Mouse (Mus musculus): ENCODE results near the gene Fhl3. TPM values are rescaled to one million over a fixed set of nuclear protein-coding genes. Genes with fewer than 3 reads are reported as not detected.

Gene Fhl3
- total and polyA plus RNA-seq, 2 experiments from 2014 or later = 6.5 to 7.1 TPM

DNA sequence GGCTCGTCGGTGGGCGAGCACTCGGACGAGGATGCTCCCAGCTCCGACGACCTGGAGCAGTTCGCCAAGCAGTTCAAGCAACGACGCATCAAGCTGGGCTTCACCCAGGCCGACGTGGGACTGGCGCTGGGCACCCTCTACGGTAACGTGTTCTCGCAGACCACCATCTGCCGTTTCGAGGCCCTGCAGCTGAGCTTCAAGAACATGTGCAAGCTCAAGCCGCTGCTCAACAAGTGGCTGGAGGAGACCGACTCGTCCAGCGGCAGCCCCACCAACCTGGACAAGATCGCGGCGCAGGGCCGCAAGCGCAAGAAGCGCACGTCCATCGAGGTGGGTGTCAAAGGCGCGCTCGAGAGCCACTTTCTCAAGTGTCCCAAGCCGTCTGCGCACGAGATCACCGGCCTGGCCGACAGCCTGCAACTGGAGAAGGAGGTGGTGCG lies 42.1 kb upstream of the Fhl3 start:
- H3K4me2 ChIP-seq (ENCODE audit: low read depth, low read length) = peak overlapping the region; percentile 99
- TF ChIP-seq EP300 (IDR thresholded peaks at IDR 0.05; ENCODE audit: low read depth) = no peak
- no peak for TF ChIP-seq CTCF (IDR thresholded peaks at IDR 0.05; ENCODE audit: low read depth)
- under 1% methylated on average over 38 of the region's 39 CpGs for WGBS
- H3K9ac ChIP-seq (replicated peaks; ENCODE audit: low read depth, low read length) = no peak overlapping the region
- no peaks in the 10 kb centered on the region for H3K36me3 ChIP-seq (replicated peaks; ENCODE audit: control insufficient read depth, insufficient read depth, low read length)
- H3K9me3 ChIP-seq (replicated peaks; ENCODE audit: control insufficient read depth, low read length) = no peaks in the 10 kb centered on the region
- H3K27me3 ChIP-seq (ENCODE audit: control insufficient read depth, insufficient read depth, low read length) = peaks cover 95% of the 10 kb centered on the region
- ATAC-seq (ENCODE audit: insufficient read depth, low read depth) (no peak), DNase-seq (ENCODE audit: low spot score) (no peak)
- no peaks in the 10 kb centered on the region for H3K4me1 ChIP-seq (ENCODE audit: control insufficient read depth, insufficient read depth)
- H3K4me3 ChIP-seq (ENCODE audit: low read depth, low read length) = peak overlapping the region; percentile 67
- no peak overlapping the region for H3K27ac ChIP-seq (ENCODE audit: low read depth)

DNA sequence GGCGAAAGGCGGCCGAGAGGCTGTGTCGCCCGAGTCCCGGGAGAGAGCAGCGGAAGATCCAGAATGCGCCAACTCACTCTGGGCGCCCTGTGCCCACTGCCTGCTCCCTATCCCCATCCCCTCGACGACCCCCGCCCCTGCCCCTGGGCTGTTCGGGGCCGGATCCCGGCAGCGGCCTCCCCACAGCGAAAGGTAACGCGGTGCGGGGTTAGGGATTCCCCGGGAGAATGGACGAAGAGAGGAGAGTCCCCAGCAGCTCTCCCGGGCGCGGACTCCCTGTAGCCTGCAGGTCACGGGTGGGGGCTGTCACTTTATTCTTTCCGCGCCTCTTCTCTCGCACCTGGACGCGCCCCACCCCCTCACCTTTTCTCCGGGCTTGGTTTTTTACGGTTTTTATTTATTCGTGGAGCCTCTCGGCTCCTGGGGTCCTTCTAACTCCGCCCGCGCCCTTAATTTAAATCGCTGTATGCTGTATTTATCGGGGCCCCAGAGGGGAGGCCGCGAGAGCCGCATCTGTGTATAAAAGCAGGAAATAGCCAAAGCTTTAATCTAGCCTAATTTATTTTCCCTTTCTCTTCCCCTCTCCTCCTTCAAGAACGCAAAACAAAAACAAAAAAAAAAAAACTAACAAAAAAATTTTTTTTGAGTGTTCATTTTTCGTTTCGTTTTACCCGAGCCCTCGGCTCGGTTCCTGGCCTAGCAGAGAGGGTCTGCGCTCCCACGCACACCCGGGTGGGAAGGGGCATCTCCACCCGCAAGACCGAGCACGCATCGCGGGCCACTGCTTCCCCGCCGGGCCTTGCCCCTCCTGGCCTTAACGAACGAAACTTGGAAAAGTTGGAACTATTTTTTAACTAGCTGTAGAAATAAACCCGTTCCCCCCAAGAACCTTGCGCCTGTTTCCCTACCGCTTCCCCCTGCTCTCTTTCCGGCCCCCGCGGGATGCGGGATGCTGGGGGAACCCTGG lies 41.0 kb upstream of the Fhl3 start:
- H3K9me3 ChIP-seq (replicated peaks; ENCODE audit: control insufficient read depth, low read length) = no peaks in the 10 kb centered on the region
- no peak for TF ChIP-seq EP300 (IDR thresholded peaks at IDR 0.05; ENCODE audit: low read depth)
- no peaks in the 10 kb centered on the region for H3K4me1 ChIP-seq (ENCODE audit: control insufficient read depth, insufficient read depth)
- H3K9ac ChIP-seq (replicated peaks; ENCODE audit: low read depth, low read length) = no peak overlapping the region
- peak overlapping the region; percentile 67 for H3K4me3 ChIP-seq (ENCODE audit: low read depth, low read length)
- H3K27ac ChIP-seq (ENCODE audit: low read depth) = no peak overlapping the region
- H3K4me2 ChIP-seq (ENCODE audit: low read depth, low read length) = peak overlapping the region; percentile 49
- 3% methylated on average over 67 of the region's 68 CpGs for WGBS
- no peak for DNase-seq (ENCODE audit: low spot score)
- H3K36me3 ChIP-seq (replicated peaks; ENCODE audit: control insufficient read depth, insufficient read depth, low read length) = no peaks in the 10 kb centered on the region
- H3K27me3 ChIP-seq (ENCODE audit: control insufficient read depth, insufficient read depth, low read length) = peaks cover 98% of the 10 kb centered on the region
- ATAC-seq (ENCODE audit: insufficient read depth, low read depth) = no peak

DNA sequence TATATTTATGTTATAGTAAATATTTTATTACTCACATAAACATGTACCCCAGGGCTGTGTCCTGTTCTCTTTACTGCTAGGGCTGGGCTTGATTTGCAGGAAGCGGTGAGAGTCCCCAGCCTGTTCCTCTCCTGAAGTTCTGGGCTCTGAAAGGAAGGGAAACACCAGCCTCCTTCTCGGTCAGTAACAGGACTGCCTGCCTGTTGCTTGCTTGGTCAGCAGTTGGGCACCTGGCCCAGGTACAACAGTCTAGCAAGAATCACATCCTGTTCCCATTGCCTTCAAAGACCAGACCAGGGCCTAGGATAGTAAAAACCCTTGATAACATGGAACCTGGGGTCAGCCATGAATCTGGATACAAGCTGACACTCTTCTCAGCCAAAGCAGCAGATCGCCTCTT lies 39.9 kb upstream of the Fhl3 start:
- Histone ChIP-seq H3K4me1 (ENCODE audit: control insufficient read depth, insufficient read depth) (no peaks in the 10 kb centered on the region), H3K4me3 (ENCODE audit: low read depth, low read length) (no peak overlapping the region), H3K4me2 (ENCODE audit: low read depth, low read length) (no peak overlapping the region), H3K36me3 (replicated peaks; ENCODE audit: control insufficient read depth, insufficient read depth, low read length) (no peaks in the 10 kb centered on the region), H3K27me3 (ENCODE audit: control insufficient read depth, insufficient read depth, low read length) (peaks cover 96% of the 10 kb centered on the region), H3K9ac (replicated peaks; ENCODE audit: low read depth, low read length) (no peak overlapping the region), H3K9me3 (replicated peaks; ENCODE audit: control insufficient read depth, low read length) (no peaks in the 10 kb centered on the region), H3K27ac (ENCODE audit: low read depth) (no peak overlapping the region)
- no peak for ATAC-seq (ENCODE audit: insufficient read depth, low read depth)
- DNase-seq (ENCODE audit: low spot score) = no peak
- TF ChIP-seq CTCF (IDR thresholded peaks at IDR 0.05; ENCODE audit: low read depth) = no peak
- no peak for TF ChIP-seq EP300 (IDR thresholded peaks at IDR 0.05; ENCODE audit: low read depth)
- 57% methylated on average over 3 of the region's 3 CpGs for WGBS

DNA sequence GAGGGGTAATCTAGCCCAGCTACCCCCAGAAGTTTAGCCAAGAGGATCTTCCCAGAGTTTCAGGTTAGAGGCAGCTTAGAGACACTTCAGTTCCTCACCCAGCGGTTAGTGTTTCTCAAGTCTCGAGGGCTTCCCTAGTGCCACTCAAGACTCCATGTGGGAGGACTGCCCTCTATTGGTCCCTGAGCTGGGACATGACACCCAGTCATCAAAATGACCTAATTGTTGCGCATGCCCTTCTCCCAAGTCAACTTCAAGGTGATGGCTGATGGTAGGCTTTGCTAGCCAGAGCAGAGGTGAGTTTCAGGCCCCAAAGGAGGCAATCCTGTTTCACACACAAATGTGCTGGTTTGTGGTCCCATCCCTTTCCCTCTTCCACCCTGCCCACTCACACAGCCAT lies 37.5 kb upstream of the Fhl3 start:
- no peaks in the 10 kb centered on the region for H3K9me3 ChIP-seq (replicated peaks; ENCODE audit: control insufficient read depth, low read length)
- H3K4me3 ChIP-seq (ENCODE audit: low read depth, low read length) = no peak overlapping the region
- H3K27ac ChIP-seq (ENCODE audit: low read depth) = no peak overlapping the region
- H3K9ac ChIP-seq (replicated peaks; ENCODE audit: low read depth, low read length) = no peak overlapping the region
- H3K4me2 ChIP-seq (ENCODE audit: low read depth, low read length) = no peak overlapping the region
- DNase-seq (ENCODE audit: low spot score) (no peak), ATAC-seq (ENCODE audit: insufficient read depth, low read depth) (no peak)
- peaks cover 95% of the 10 kb centered on the region for H3K27me3 ChIP-seq (ENCODE audit: control insufficient read depth, insufficient read depth, low read length)
- no peaks in the 10 kb centered on the region for H3K36me3 ChIP-seq (replicated peaks; ENCODE audit: control insufficient read depth, insufficient read depth, low read length)
- no peaks in the 10 kb centered on the region for H3K4me1 ChIP-seq (ENCODE audit: control insufficient read depth, insufficient read depth)
- peak; percentile 54 for TF ChIP-seq CTCF (IDR thresholded peaks at IDR 0.05; ENCODE audit: low read depth)
- TF ChIP-seq EP300 (IDR thresholded peaks at IDR 0.05; ENCODE audit: low read depth) = no peak
- 33% methylated on average over 3 of the region's 3 CpGs for WGBS

DNA sequence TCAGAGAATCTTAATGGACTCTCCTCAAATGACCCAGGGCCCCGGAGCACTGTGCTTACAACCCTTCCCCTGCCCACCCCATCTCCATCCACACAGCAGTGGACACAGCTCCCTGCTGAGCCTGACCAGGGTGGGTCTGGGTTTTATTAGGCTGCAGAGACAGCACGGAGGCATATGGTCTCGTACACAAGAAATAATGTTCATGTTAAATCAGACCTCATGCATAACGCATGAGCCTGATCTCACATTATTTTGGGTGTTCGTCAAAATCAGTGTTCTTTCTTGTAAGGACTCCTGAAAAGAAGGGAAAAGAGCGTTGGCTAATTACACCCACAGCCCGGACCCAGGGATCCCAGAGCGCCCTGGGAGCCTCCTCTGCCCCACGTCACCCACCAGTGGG lies 36.3 kb upstream of the Fhl3 start:
- DNase-seq (ENCODE audit: low spot score) (no peak), ATAC-seq (ENCODE audit: insufficient read depth, low read depth) (no peak)
- Histone ChIP-seq H3K4me1 (ENCODE audit: control insufficient read depth, insufficient read depth) (no peaks in the 10 kb centered on the region), H3K9ac (replicated peaks; ENCODE audit: low read depth, low read length) (no peak overlapping the region), H3K9me3 (replicated peaks; ENCODE audit: control insufficient read depth, low read length) (no peaks in the 10 kb centered on the region), H3K4me3 (ENCODE audit: low read depth, low read length) (no peak overlapping the region), H3K4me2 (ENCODE audit: low read depth, low read length) (no peak overlapping the region), H3K27me3 (ENCODE audit: control insufficient read depth, insufficient read depth, low read length) (peaks cover 89% of the 10 kb centered on the region), H3K36me3 (replicated peaks; ENCODE audit: control insufficient read depth, insufficient read depth, low read length) (no peaks in the 10 kb centered on the region), H3K27ac (ENCODE audit: low read depth) (no peak overlapping the region)
- TF ChIP-seq EP300 (IDR thresholded peaks at IDR 0.05; ENCODE audit: low read depth) (no peak), CTCF (IDR thresholded peaks at IDR 0.05; ENCODE audit: low read depth) (no peak)
- 76% methylated on average over 9 of the region's 9 CpGs for WGBS

Data from heart, postnatal 0 days (tissue).